Mouse (Mus musculus): Measurements from ENCODE around the gene Krtap28-10.

DNA sequence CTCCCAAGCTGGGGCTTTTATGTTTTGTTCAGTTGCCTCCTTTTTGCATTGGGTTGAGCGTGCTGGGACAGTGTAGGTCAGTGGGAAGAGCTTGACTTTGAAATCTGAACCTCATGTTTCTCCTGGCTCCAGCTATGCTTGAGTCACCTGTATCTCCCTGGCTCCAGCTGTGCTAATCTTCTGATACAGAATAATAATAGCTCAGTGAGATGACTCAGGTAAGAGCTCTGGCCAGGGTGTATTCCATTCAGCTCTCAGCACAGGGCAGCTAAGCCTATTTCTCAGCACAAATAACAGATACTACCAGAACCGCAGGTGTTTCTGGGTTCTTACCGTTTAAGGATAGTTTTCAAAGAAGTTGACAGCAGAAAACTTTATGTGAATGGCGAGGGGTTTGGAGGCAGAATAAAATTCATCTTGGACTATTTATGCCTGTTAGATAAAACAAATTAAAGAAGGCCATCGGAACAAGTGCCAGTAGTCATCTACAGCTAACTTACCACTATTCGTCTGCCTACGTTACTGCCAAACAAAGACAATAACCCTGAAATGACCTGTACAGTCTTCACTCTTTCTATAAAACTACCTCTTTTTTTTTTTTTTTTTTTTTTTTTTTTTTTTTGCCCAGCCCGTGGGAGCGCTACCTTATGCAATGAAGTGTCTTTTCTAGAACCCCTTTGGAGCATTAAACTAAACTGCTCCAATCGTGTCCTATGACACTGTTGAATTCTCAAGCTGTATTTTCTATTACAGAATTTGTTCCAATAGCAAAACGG is 5.2 kb downstream of the Krtap28-10 start:
- no peak for TF ChIP-seq CTCF (IDR thresholded peaks at IDR 0.05; ENCODE audit: borderline replicate concordance, extremely low read depth, insufficient read depth, insufficient read length)
- no peak for TF ChIP-seq POLR2A (IDR thresholded peaks at IDR 0.05; ENCODE audit: borderline replicate concordance, extremely low read depth, insufficient read depth, insufficient read length, poor library complexity, severe bottlenecking)
